Mouse (Mus musculus) gastrocnemius, postnatal 36 days (tissue): ENCODE measurements at regions not wholly inside any gene's neighbourhood (a gene's known extent, or its start where the extent isn't known, plus 50 kb on each side); places are given as distances from the start of the nearest gene placed in this dataset.

Experiments
- DNase-seq, 2 experiments: peaks; one replicate each; pipeline ENCODE4 v3.0.0; 2022
- intact Hi-C: fragments of 180-260 bp; cut with DNase I; formaldehyde crosslinking; loops from one replicate; pipeline ENCODE4 v1.15.1; 2025

GRCm38 (mm10) chr12:105898580-105899293 is 111.3 kb upstream of the Vrk1 start:
- DNase-seq = no peak
- intact Hi-C loops = no loop called here

- intact Hi-C loops = no loop called here
- no peak for DNase-seq
These were observed 110.6 kb upstream of the Vrk1 start for GRCm38 (mm10) chr12:105899294-105899909.

- intact Hi-C loops = no loop called here
- no peak for DNase-seq
These were observed 109.5 kb upstream of the Vrk1 start for GRCm38 (mm10) chr12:105900479-105900878.

- intact Hi-C loops = no loop called here
- DNase-seq = no peak
These were observed 107.0 kb upstream of the Vrk1 start for GRCm38 (mm10) chr12:105903072-105903471.

- intact Hi-C loops = no loop called here
- DNase-seq = no peak
These were observed 103.4 kb upstream of the Vrk1 start for GRCm38 (mm10) chr12:105906584-105906983.

GRCm38 (mm10) chr12:105907851-105908620 is 102.0 kb upstream of the Vrk1 start:
- DNase-seq = no peak
- intact Hi-C loops = no loop called here

GRCm38 (mm10) chr12:105911556-105911955 is 98.5 kb upstream of the Vrk1 start:
- no peak for DNase-seq
- intact Hi-C loops = no loop called here

- intact Hi-C loops = no loop called here
These were observed 92.6 kb upstream of the Vrk1 start for GRCm38 (mm10) chr12:105917388-105917963.

GRCm38 (mm10) chr12:105918775-105919174 is 91.3 kb upstream of the Vrk1 start:
- intact Hi-C loops = no loop called here
- no peak for DNase-seq

More at GRCm38 (mm10) chr12:105917388-105917963, 92.6 kb upstream of the Vrk1 start:
- DNase-seq = no peak

GRCm38 (mm10) chr12:105927210-105927609 is 82.8 kb upstream of the Vrk1 start:
- DNase-seq = no peak
- intact Hi-C loops = no loop called here

- no peak for DNase-seq
- intact Hi-C loops = no loop called here
These were observed 80.5 kb upstream of the Vrk1 start for GRCm38 (mm10) chr12:105929456-105929921.

- intact Hi-C loops = no loop called here
- DNase-seq = no peak
These were observed 74.6 kb upstream of the Vrk1 start for GRCm38 (mm10) chr12:105935441-105935880.

GRCm38 (mm10) chr12:105936812-105937530 is 73.1 kb upstream of the Vrk1 start:
- DNase-seq = peak in 1 of 2 experiments; percentile 9
- intact Hi-C loops = no loop called here

- DNase-seq = no peak
- intact Hi-C loops = no loop called here
These were observed 67.6 kb upstream of the Vrk1 start for GRCm38 (mm10) chr12:105942136-105943076.

- no peak for DNase-seq
- intact Hi-C loops = no loop called here
These were observed 67.0 kb upstream of the Vrk1 start for GRCm38 (mm10) chr12:105943077-105943433.

GRCm38 (mm10) chr12:105947332-105947731 is 62.7 kb upstream of the Vrk1 start:
- no peak for DNase-seq

GRCm38 (mm10) chr12:105948322-105948721 is 61.7 kb upstream of the Vrk1 start:
- DNase-seq = no peak
- intact Hi-C loops = no loop called here

More at GRCm38 (mm10) chr12:105947332-105947731, 62.7 kb upstream of the Vrk1 start:
- intact Hi-C loops = no loop called here

GRCm38 (mm10) chr12:105955764-105956290 is 54.2 kb upstream of the Vrk1 start:
- DNase-seq = no peak
- intact Hi-C loops = no loop called here

- no peak for DNase-seq
- intact Hi-C loops = no loop called here
These were observed 50.3 kb upstream of the Vrk1 start for GRCm38 (mm10) chr12:105959756-105960155.
